Mouse (Mus musculus): ENCODE results near the gene Wnt1.

The Wnt1 gene

DNA sequence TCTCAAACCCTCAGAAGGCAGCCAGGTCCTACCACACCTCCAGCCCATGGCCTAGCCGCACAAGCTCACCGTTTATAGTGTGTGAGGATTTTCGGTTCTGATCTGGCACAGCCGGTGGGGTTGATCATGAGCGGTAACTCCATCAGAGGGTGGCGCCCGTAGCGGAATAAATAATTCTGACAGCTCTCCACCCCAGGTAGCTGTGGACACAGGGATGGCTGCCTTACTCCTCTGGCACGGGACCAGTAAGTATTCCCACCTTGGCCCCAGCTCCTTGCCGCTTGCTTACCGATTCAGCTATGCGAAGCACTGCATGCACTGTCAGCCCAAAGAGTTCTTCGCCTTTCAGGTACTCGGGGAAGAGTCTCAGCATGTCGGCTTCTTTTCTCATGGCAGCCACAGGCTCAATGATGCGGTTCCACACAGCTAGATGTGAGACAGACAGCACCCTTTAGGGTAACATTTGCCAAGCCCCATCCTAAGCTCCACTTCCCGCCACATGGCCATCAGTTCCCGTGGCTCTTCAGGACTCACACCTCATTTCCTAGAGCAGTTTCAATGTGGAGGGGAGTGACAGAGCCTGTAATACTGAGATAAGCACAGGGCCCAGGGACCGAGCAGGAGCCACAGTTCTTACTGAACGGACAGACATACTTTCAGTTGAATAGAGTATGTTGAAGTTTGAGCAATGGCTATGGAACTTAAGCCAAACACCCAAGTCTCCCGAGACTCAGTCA, 47.5 kb downstream of the Wnt1 start:
- in situ Hi-C loops (cut with MseI, MboI), result no loop called here

DNA sequence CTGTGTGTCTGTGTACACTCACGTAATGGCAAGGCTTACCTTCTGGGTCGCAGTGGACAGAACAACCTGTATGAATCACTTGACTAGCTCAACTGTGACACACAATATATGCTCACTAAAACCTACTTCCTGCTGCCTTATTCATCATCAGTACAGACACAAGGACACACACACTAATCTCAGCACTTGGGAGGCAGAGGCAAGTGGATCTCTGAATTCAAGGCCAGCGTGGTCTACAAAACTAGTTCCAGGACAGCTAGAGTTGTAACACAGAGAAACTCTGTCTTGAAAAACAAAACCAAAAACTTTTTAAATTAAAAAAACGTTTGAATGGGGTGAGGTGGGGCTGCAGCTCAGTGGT, 48.1 kb downstream of the Wnt1 start:
- in situ Hi-C loops (cut with MseI, MboI), result no loop called here

- in situ Hi-C loops (cut with MseI, MboI), result no loop called here
Observed at GRCm38 (mm10) chr15:98839161-98839560, 49.5 kb downstream of the Wnt1 start.

DNA sequence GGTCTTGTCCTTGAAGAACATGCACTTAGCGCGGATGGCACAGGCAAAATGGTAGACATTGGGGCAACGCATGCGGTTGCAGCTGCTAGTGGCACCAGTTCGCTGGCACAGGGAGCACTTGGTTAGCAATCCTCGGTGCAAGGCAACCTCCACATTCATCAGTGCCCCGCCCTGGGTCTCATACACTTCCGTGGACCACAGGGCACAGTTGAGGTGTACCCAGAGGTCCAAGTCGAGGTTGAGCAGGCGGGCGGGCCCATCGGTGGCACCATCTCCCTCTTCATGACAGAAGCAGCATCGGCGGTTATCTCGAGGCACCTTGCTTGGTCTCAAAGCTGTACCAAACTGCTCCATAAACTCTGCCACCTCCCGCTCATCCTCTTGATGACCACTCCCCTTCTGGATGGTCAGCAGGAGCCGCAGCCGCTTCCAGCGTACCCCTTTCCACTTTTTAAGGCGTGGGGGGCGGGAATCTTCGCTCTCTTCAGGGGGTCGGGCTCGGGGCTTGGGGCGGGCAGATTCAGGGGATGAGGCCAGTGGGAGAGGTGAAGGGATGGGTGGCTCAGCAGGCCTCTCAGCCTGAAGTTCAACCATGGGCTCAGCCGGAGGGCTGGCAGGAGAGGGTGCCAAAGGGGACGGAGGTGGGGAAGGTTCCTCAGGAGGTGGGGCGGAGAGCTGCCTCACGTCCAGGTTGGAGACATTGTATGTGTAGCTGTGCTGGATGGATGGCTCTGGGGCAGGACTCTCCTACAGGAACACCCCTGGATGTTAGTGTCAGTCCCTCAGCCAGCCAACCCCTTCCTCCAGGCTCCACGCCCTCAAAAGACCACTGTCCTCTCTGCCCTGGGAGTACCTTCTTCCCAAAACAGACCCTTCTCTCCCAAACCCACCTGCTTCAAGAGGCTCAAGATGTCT, 50.3 kb downstream of the Wnt1 start:
- in situ Hi-C loops (cut with MseI, MboI), result no loop called here
